Mouse (Mus musculus) spleen, adult 12 weeks (tissue): ENCODE results near the gene Vipas39.

Experiments
- DNase-seq: peaks from one replicate; pipeline ENCODE4 v3.0.0; 2022; ENCODE audit warnings: low spot score

Gene Vipas39

GRCm38 (mm10) chr12:87196310-87196709, 69.7 kb downstream of the Vipas39 start:
- DNase-seq = no peak

- DNase-seq = no peak
Observed at GRCm38 (mm10) chr12:87195069-87195468, 71.0 kb downstream of the Vipas39 start.

- no peak for DNase-seq
Observed at GRCm38 (mm10) chr12:87193008-87193407, 73.0 kb downstream of the Vipas39 start.
